Mouse (Mus musculus): ENCODE measurements around the gene Lce1a2. TPM values are rescaled to one million over a fixed set of nuclear protein-coding genes. Genes with fewer than 3 reads are reported as not detected.
"Not testable (repeated sequence)": the region's sequence is repeated elsewhere in the genome, so short reads cannot be mapped to it uniquely, and the experiment has no call there.

The Lce1a2 gene
- not detected in 2 replicates for polyA plus RNA-seq (2015; fragmentation: Nextera tagmentation; extraction: Ambion mirVana)

DNA sequence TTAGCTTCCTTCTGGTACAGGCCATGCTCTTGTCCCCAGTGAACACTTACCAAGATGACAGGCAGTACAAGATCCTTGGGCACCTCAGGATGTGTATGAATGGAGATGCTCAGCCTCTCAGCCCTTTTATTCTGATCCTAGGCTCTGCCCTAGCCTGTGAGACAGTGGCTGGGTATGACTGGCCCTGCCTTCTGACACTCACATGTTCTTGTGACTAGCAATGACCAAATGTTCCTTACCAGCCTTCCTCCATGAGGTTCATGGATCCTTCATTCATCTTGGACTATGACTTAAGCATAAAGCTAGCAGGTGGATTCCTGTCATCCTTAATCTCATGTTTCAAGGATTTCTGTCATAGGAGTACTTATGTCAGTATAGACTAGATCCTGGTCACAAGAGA is at the start of gene Lce1a2:
Lce1a2 (minus strand) TSS at position 101 of the 400 bp plus-strand sequence.
- Histone ChIP-seq H3K27me3 (ENCODE audit: control insufficient read depth, insufficient read depth, low read depth, low read length) (no peaks in the 10 kb centered on the region), H3K4me1 (replicated peaks; ENCODE audit: control insufficient read depth, insufficient read depth, low read length) (no peaks in the 10 kb centered on the region), H3K9ac (ENCODE audit: low read length) (no peak within 1 kb of the TSS), H3K4me2 (ENCODE audit: low read depth, low read length) (no peak within 1 kb of the TSS), H3K27ac (ENCODE audit: low read length) (no peak within 1 kb of the TSS), H3K36me3 (ENCODE audit: control insufficient read depth, insufficient read depth, low read length) (no peaks in the 10 kb centered on the region), H3K4me3 (ENCODE audit: low read length) (no peak within 1 kb of the TSS), H3K9me3 (ENCODE audit: control insufficient read depth, low read length) (no peaks in the 10 kb centered on the region)
- ATAC-seq (ENCODE audit: low read depth): no peak

- H3K9ac ChIP-seq (ENCODE audit: low read length): no peak overlapping the region
- H3K9me3 ChIP-seq (ENCODE audit: control insufficient read depth, low read length): no peaks in the 10 kb centered on the region
- H3K4me1 ChIP-seq (replicated peaks; ENCODE audit: control insufficient read depth, insufficient read depth, low read length): no peaks in the 10 kb centered on the region
- H3K4me2 ChIP-seq (ENCODE audit: low read depth, low read length): no peak overlapping the region
- no peak for ATAC-seq (ENCODE audit: low read depth)
- no peak overlapping the region for H3K4me3 ChIP-seq (ENCODE audit: low read length)
- H3K36me3 ChIP-seq (ENCODE audit: control insufficient read depth, insufficient read depth, low read length): no peaks in the 10 kb centered on the region
- H3K27ac ChIP-seq (ENCODE audit: low read length): no peak overlapping the region
- no peaks in the 10 kb centered on the region for H3K27me3 ChIP-seq (ENCODE audit: control insufficient read depth, insufficient read depth, low read depth, low read length)
These were observed 45.0 kb upstream of the Lce1a2 start for GRCm38 (mm10) chr3:92715122-92715521.

GRCm38 (mm10) chr3:92708974-92709373 is 38.9 kb upstream of the Lce1a2 start, which contains the start of gene Lce1e:
Lce1e (minus strand) TSS chr3:92709074.
- H3K27me3 ChIP-seq (ENCODE audit: control insufficient read depth, insufficient read depth, low read depth, low read length): no peaks in the 10 kb centered on the region
- ATAC-seq (ENCODE audit: low read depth): no peak
- WGBS: 80% methylated on average over 2 of the region's 2 CpGs
- H3K27ac ChIP-seq (ENCODE audit: low read length): no peak within 1 kb of the TSS
- no peak within 1 kb of the TSS for H3K4me3 ChIP-seq (ENCODE audit: low read length)
- H3K9me3 ChIP-seq (ENCODE audit: control insufficient read depth, low read length): no peaks in the 10 kb centered on the region
- no peak within 1 kb of the TSS for H3K4me2 ChIP-seq (ENCODE audit: low read depth, low read length)
- no peaks in the 10 kb centered on the region for H3K4me1 ChIP-seq (replicated peaks; ENCODE audit: control insufficient read depth, insufficient read depth, low read length)
- H3K9ac ChIP-seq (ENCODE audit: low read length): no peak within 1 kb of the TSS
- H3K36me3 ChIP-seq (ENCODE audit: control insufficient read depth, insufficient read depth, low read length): no peaks in the 10 kb centered on the region

GRCm38 (mm10) chr3:92694613-92695012 is 24.5 kb upstream of the Lce1a2 start:
- ATAC-seq (ENCODE audit: low read depth): no peak
- H3K4me1 ChIP-seq (replicated peaks; ENCODE audit: control insufficient read depth, insufficient read depth, low read length): no peaks in the 10 kb centered on the region
- no peak overlapping the region for H3K9ac ChIP-seq (ENCODE audit: low read length)
- WGBS: 0% methylated on average over 1 of the region's 1 CpGs
- no peak overlapping the region for H3K4me2 ChIP-seq (ENCODE audit: low read depth, low read length)
- H3K9me3 ChIP-seq (ENCODE audit: control insufficient read depth, low read length): no peaks in the 10 kb centered on the region
- no peaks in the 10 kb centered on the region for H3K27me3 ChIP-seq (ENCODE audit: control insufficient read depth, insufficient read depth, low read depth, low read length)
- no peak overlapping the region for H3K4me3 ChIP-seq (ENCODE audit: low read length)
- H3K27ac ChIP-seq (ENCODE audit: low read length): no peak overlapping the region
- H3K36me3 ChIP-seq (ENCODE audit: control insufficient read depth, insufficient read depth, low read length): no peaks in the 10 kb centered on the region

- no peak for ATAC-seq (ENCODE audit: low read depth)
- Histone ChIP-seq H3K9me3 (ENCODE audit: control insufficient read depth, low read length) (no peaks in the 10 kb centered on the region), H3K27me3 (ENCODE audit: control insufficient read depth, insufficient read depth, low read depth, low read length) (no peaks in the 10 kb centered on the region), H3K4me2 (ENCODE audit: low read depth, low read length) (no peak overlapping the region), H3K36me3 (ENCODE audit: control insufficient read depth, insufficient read depth, low read length) (no peaks in the 10 kb centered on the region), H3K27ac (ENCODE audit: low read length) (no peak overlapping the region), H3K4me3 (ENCODE audit: low read length) (no peak overlapping the region), H3K4me1 (replicated peaks; ENCODE audit: control insufficient read depth, insufficient read depth, low read length) (no peaks in the 10 kb centered on the region), H3K9ac (ENCODE audit: low read length) (no peak overlapping the region)
These were observed 21.6 kb upstream of the Lce1a2 start for GRCm38 (mm10) chr3:92691688-92692087.

GRCm38 (mm10) chr3:92689154-92689553 is 19.0 kb upstream of the Lce1a2 start:
- H3K4me2 ChIP-seq (ENCODE audit: low read depth, low read length); H3K36me3 ChIP-seq (ENCODE audit: control insufficient read depth, insufficient read depth, low read length); H3K27me3 ChIP-seq (ENCODE audit: control insufficient read depth, insufficient read depth, low read depth, low read length); H3K4me1 ChIP-seq (replicated peaks; ENCODE audit: control insufficient read depth, insufficient read depth, low read length); H3K9ac ChIP-seq (ENCODE audit: low read length); ATAC-seq (ENCODE audit: low read depth); H3K4me3 ChIP-seq (ENCODE audit: low read length); H3K27ac ChIP-seq (ENCODE audit: low read length); H3K9me3 ChIP-seq (ENCODE audit: control insufficient read depth, low read length): not testable (repeated sequence)
- 59% methylated on average over 16 of the region's 16 CpGs for WGBS

DNA sequence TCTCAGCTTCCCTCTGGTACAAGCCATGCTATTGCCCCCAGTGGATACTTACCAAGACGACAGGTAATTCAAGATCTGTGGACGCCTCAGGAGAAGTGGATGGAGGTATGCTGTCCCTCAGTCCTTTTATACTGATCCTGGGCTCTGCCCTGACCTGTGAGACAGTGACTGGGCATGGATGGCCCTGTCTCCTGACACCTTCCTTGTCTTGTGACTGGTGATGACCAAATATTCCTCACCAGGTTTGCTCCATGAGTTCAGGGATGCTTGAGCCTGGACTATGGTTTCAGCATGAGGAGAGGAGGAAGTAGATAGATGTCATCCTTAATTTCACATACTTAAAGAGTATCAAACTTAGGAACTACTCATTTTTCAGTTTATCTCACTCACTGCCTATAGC is 17.0 kb upstream of the Lce1a2 start, which contains the start of gene Lce1d:
Lce1d (minus strand) TSS at position 101 of the 400 bp plus-strand sequence.
- H3K4me1 ChIP-seq (replicated peaks; ENCODE audit: control insufficient read depth, insufficient read depth, low read length): no peaks in the 10 kb centered on the region
- no peak within 1 kb of the TSS for H3K4me3 ChIP-seq (ENCODE audit: low read length)
- no peak within 1 kb of the TSS for H3K9ac ChIP-seq (ENCODE audit: low read length)
- H3K36me3 ChIP-seq (ENCODE audit: control insufficient read depth, insufficient read depth, low read length): no peaks in the 10 kb centered on the region
- no peak for ATAC-seq (ENCODE audit: low read depth)
- H3K27me3 ChIP-seq (ENCODE audit: control insufficient read depth, insufficient read depth, low read depth, low read length): no peaks in the 10 kb centered on the region
- H3K4me2 ChIP-seq (ENCODE audit: low read depth, low read length): no peak within 1 kb of the TSS
- 42% methylated on average over 2 of the region's 2 CpGs for whole genome bisulfite sequencing
- H3K9me3 ChIP-seq (ENCODE audit: control insufficient read depth, low read length): no peaks in the 10 kb centered on the region
- H3K27ac ChIP-seq (ENCODE audit: low read length): no peak within 1 kb of the TSS

GRCm38 (mm10) chr3:92678947-92679346 is 8.8 kb upstream of the Lce1a2 start, which contains the start of gene Lce1c:
Lce1c (plus strand) TSS chr3:92679247.
- no peak within 1 kb of the TSS for H3K4me2 ChIP-seq (ENCODE audit: low read depth, low read length)
- no peak for ATAC-seq (ENCODE audit: low read depth)
- no peak within 1 kb of the TSS for H3K27ac ChIP-seq (ENCODE audit: low read length)
- H3K9me3 ChIP-seq (ENCODE audit: control insufficient read depth, low read length): no peaks in the 10 kb centered on the region
- H3K9ac ChIP-seq (ENCODE audit: low read length): no peak within 1 kb of the TSS
- H3K27me3 ChIP-seq (ENCODE audit: control insufficient read depth, insufficient read depth, low read depth, low read length): no peaks in the 10 kb centered on the region
- no peak within 1 kb of the TSS for H3K4me3 ChIP-seq (ENCODE audit: low read length)
- H3K4me1 ChIP-seq (replicated peaks; ENCODE audit: control insufficient read depth, insufficient read depth, low read length): no peaks in the 10 kb centered on the region
- WGBS: 77% methylated on average over 4 of the region's 4 CpGs
- no peaks in the 10 kb centered on the region for H3K36me3 ChIP-seq (ENCODE audit: control insufficient read depth, insufficient read depth, low read length)

DNA sequence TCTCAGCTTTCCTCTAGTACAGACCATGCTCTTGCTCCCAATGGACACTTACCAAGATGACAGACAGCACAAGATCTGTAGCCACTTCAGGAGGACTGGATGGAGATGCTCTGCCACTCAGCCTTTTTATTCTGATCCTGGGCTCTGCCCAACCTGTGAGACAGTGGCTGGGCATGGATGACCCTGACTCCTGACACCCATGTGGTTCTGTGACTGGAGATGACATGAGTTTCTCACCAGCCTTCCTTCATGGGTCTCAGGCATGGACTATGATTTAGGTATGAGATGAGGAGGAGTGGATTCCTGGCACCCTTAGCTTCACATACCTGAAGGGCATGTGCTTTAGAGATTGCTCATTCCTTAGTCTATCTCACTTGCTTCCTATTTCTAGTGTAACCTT is 13.3 kb downstream of the Lce1a2 start, which contains the start of gene Lce1b:
Lce1b (minus strand) TSS at position 101 of the 400 bp plus-strand sequence.
- Histone ChIP-seq H3K4me2 (ENCODE audit: low read depth, low read length) (no peak within 1 kb of the TSS), H3K27ac (ENCODE audit: low read length) (no peak within 1 kb of the TSS), H3K27me3 (ENCODE audit: control insufficient read depth, insufficient read depth, low read depth, low read length) (no peaks in the 10 kb centered on the region), H3K4me1 (replicated peaks; ENCODE audit: control insufficient read depth, insufficient read depth, low read length) (no peaks in the 10 kb centered on the region), H3K4me3 (ENCODE audit: low read length) (no peak within 1 kb of the TSS), H3K9ac (ENCODE audit: low read length) (no peak within 1 kb of the TSS), H3K36me3 (ENCODE audit: control insufficient read depth, insufficient read depth, low read length) (no peaks in the 10 kb centered on the region), H3K9me3 (ENCODE audit: control insufficient read depth, low read length) (no peaks in the 10 kb centered on the region)
- no peak for ATAC-seq (ENCODE audit: low read depth)

GRCm38 (mm10) chr3:92648207-92648606 is 21.9 kb downstream of the Lce1a2 start, which contains the start of gene Lce1a1:
Lce1a1 (minus strand) TSS chr3:92648307.
- Histone ChIP-seq H3K4me2 (ENCODE audit: low read depth, low read length) (no peak within 1 kb of the TSS), H3K9ac (ENCODE audit: low read length) (no peak within 1 kb of the TSS), H3K27ac (ENCODE audit: low read length) (no peak within 1 kb of the TSS), H3K9me3 (ENCODE audit: control insufficient read depth, low read length) (no peaks in the 10 kb centered on the region), H3K36me3 (ENCODE audit: control insufficient read depth, insufficient read depth, low read length) (no peaks in the 10 kb centered on the region), H3K27me3 (ENCODE audit: control insufficient read depth, insufficient read depth, low read depth, low read length) (no peaks in the 10 kb centered on the region), H3K4me3 (ENCODE audit: low read length) (no peak within 1 kb of the TSS), H3K4me1 (replicated peaks; ENCODE audit: control insufficient read depth, insufficient read depth, low read length) (no peaks in the 10 kb centered on the region)
- 73% methylated on average over 1 of the region's 1 CpGs for WGBS
- ATAC-seq (ENCODE audit: low read depth): no peak

Data from lung, embryonic 16.5 days (tissue).